Mouse (Mus musculus): ENCODE measurements around the gene Tcf19.

GRCm38 (mm10) chr17:35537421-35537820 lies 20.8 kb upstream of the Tcf19 start:
- no peak for TF ChIP-seq POLR2A (IDR thresholded peaks at IDR 0.05; ENCODE audit: borderline replicate concordance, extremely low read depth, insufficient read depth, insufficient read length, poor library complexity, severe bottlenecking)
- no peak for TF ChIP-seq CTCF (IDR thresholded peaks at IDR 0.05; ENCODE audit: borderline replicate concordance, extremely low read depth, insufficient read depth, insufficient read length)
